Mouse (Mus musculus) brain, embryonic 14.5 days (tissue): Measurements from ENCODE around the gene Ccdc34.

Experiments used
- CTCF ChIP-seq: fragments of 200-500 bp; IDR thresholded peaks from 2 replicates; pipeline ENCODE4 v1.5.1; 2012; ENCODE audit warnings: inconsistent platforms, mild to moderate bottlenecking, moderate library complexity, borderline replicate concordance; ENCODE audit not compliant: insufficient read depth, insufficient read length; ENCODE audit errors: extremely low read depth
- POLR2A ChIP-seq: fragments of 200-500 bp; IDR thresholded peaks from 2 replicates; pipeline ENCODE4 v1.6.1; 2012; ENCODE audit warnings: mild to moderate bottlenecking, inconsistent platforms, borderline replicate concordance; ENCODE audit not compliant: poor library complexity, insufficient read depth, insufficient read length, severe bottlenecking; ENCODE audit errors: extremely low read depth

DNA sequence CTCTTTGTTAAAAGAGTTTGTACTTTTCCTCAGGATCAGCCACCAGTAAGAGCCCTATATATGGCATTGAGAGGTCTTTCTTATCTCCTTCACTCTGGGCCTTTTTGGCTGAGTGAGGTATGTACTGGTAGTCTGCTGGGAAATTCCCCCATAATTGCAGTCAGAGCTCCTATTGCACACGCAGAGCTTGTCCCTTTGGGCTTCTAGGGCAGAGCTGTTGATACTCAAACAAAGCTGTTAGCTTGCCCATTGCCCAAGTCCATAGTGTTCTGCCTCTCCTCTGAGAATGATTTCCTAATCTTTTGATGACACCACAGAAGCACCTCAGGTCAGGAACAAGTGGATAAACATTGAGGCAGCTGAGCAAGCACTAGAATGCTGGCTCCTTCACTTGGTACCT is 32.7 kb upstream of the Ccdc34 start:
- TF ChIP-seq CTCF (no peak), POLR2A (no peak)
